Mouse (Mus musculus): ENCODE measurements around the gene Rps8.

Rps8 gene

DNA sequence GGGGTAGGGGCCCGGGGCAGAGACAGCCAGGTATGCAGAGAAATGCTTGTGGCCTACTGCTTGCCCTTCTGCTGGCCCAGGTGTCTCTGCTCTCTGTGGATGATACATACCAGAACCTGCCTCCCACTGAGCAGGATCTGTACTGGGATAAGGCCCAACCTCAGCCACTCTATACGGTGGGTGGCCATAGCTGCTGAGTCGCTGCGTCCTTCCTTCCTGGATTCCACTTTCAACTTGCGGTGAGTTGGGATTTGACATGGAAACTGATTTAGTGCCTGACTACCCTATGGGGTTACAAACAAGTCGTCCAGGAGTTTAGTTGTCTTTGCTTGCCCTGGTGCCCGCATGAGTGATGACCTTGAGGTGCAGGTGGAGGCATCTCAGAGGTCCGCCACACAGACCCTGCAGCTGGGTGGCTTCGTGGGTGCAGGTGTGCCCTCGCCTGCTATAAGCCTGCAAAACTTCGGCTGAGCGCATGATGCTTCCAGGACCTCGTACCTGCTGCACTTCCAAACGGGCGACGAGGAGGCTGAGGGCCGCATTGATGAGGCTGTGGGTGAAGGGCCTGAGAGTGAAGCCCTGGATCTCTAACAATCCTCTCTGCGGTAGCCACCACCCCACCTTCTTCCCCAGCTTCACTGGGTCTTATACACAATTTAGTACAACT is 7.9 kb downstream of the Rps8 start:
- DNase-seq, result no peak

DNA sequence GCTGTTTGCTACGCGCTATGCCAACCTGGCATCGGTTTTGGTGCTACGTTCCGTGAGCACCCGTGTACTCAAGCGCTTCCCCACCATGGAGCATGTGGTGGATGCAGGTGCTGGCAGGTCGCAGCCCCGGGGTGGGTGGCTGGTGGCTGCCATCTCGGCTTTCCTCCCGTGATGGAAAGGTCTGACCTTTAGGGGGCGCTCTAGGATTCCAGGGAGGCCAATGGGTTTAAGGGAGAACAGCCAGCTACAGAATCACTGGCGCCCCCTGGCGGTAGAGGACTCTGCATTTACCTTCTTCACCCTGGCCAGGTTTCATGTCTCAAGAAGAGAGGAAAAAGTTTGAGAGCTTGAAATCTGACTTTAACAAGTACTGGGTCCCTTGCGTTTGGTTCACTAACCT is 9.9 kb downstream of the Rps8 start:
- DNase-seq, result peak; percentile 91

DNA sequence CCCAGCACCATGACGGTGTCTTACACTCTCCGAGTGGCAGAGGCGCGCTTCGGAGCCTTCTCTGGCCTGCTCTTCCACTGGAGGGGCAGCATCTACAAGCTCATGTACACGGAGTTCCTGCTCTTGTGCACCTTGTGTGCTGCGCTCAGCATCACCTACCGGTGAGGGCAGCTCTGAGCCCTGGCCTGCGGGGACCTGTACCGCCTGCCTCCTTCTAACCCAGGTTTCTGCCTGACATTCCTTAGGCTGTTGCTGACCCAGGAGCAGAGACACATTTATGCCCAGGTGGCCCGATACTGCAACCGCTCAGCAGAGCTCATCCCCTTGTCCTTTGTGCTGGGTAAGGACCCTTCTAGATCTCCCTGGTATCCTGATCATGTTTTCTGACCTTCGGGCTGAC is 10.8 kb downstream of the Rps8 start:
- no peak for DNase-seq

DNA sequence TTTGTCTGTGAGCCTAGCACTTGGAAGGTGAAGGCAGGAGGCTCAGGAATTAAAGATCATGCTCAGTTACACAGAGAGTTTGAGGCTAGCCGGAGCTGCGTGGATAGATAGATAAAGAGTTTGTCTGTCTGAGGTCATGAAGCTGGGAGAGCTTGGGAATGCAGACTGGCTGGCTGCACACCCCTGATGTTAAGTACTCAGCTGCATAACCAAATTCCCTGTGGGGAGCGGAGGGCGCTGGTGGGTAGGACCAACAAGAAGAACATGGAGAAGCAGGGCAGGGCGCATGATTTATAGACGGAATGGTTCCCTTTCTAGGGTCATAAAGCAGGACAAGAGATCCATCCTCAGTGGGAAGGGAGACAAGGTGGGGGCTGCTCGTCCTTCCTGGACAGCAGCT is 13.0 kb downstream of the Rps8 start:
- DNase-seq, result no peak

DNA sequence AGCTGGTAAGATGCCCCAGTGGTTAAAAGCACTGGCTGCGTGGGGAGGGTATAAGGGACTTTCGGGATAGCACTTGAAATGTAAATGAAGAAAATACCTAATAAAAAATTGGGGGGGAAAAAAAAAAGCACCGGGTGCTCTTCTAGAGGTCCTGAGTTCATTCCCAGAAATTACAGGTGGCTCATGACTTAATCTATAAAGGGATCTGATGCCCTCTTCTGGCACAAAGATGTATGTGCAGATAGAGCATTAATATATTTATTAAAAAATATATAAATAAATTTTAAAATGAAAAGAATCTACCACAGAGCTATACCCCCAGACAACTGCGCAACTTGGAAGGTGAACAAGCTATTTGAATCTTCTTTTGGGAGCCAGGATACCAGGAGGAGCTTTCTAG is 15.4 kb downstream of the Rps8 start:
- DNase-seq, result peak; percentile 38

DNA sequence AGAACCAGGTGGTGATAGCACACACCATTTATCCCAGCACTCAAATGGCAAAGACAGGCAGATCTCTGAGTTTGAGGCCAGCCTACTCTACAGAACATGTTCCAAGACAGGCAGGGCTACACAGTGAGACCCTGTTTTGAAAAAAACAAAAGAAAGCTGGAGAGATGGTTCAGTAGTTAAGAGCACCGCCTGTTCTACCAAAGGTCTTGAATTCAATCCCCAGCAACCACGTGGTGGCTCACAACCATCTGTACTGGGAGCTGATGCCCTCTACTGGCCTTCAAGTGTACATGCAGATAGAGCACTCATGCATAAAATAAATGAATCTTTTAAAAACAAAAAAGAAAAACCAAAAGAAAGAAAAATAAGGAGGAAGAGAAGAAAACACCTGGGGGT is 16.8 kb downstream of the Rps8 start:
- peak; percentile 71 for DNase-seq

DNA sequence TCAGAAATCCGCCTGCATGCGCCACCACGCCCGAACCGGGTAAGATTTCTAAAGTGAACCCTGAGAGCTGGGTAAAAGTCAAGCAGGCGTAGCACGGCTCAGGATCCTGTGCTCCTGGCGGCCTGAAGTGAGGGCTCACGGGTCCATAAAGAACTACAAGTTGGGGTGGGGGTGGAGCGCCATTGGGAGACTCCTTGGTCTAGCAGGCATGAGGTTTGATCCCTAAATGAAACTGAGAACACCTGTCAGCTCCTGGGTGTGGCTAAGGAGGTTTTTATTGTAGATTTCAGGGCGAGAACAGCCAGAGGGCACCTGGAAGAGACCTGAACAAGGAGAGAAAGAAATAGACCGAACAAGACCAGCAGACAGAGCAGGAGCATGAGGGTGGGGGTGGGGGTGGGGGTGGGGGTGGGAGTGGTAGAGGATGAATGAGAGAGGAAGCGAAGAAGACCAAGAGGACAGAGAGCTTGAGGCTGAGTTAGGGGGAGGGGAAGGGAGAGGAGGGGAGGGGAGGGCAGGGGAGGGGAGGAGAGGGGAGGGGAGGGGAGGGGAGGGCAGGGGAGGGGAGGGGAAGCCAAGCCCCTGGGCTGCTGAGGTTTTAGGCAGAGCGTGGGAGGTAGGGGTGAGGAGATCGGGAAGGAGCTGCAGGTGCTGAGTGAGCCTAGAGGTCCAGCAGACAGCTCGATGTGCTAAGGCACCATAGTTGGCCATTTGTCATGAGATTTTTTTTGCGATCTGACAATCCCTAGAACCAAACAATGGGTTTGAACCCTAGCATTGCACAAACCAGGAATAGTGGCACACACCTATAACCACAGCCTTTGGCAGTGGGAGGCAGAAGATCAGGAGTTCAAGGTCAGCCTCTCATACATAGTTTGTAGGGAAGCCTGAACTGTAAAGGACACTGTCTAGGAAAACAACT is 17.5 kb downstream of the Rps8 start:
- no peak for DNase-seq

DNA sequence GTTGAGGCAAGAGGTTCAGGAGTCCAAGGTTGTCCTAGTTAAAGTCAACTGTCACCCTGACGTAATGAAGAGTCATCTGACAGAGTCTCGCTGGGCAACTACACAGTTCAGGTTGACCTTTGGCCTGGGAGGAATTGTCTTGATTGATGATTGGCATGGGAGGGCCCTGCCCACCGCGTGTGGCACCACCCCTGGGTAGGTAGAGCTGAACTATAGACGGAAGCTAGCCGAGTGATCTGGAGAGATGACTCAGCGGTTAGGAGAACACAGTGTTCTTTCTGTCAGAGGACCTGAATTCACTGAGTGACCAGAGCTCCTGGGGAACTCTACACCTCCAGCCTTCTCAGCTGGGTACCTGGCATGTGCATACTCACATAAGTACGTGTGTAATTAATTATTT is 20.0 kb downstream of the Rps8 start:
- no peak for DNase-seq

DNA sequence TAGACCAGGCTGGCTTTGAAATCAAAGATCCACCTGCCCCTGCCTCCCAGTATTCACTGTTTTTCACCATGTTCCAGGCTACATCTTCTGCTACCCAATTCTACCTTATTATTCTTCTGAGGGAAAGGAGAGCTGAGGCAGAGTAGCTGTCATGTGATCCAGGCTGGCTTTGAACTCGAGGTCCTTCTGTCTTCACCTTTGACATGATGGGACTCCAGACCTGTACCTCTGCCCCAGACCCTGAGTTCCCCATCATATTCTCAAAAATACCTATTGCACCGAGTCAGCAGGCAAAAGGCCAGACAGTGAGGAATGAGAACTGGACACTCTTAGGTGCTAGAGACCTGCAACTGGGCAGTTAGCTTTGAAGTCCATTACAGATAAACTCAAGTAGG is 21.4 kb downstream of the Rps8 start:
- no peak for DNase-seq

DNA sequence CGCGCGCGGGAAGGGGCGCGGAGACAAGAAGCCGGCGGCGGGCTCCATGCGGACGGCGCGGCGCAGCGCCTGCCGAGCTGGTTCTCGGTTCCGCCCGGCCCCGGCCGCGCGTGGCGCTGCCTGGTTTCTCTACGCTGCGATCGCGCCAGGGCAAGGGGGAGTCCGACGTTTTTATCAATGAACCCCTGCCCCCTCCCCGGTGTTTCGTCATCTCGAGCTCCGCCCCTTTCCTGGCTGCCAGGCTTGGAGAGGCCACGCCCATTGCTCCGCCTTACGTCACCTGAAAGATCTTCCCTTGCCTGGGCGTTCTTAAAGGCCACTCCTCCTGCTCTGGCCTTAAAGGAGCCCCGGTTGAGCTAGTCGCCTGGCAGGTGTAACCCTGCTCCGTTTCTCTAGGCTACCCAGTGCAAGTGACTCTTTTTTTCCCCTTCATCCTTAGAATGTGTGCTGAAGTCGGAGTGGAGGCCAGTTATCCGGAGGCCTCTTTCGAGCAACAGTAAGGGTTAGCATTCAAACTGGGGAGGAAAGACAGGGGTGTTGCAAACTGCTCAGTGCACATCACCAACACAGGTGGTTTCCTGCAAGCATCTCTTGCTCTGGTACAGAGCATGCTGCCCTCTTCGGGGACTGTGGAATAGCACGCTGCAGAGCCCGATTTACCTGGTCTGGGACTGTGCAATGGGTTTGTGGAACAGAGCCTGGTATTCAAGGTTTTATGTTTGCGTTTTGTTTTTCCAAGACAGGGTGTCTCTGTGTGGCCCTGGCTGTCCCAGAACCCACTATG is 22.0 kb downstream of the Rps8 start, which contains the start of gene Plk3:
Gene Plk3 (minus strand): TSS at position 147 of the 784 bp plus-strand sequence.
- DNase-seq, result peak; percentile 97

DNA sequence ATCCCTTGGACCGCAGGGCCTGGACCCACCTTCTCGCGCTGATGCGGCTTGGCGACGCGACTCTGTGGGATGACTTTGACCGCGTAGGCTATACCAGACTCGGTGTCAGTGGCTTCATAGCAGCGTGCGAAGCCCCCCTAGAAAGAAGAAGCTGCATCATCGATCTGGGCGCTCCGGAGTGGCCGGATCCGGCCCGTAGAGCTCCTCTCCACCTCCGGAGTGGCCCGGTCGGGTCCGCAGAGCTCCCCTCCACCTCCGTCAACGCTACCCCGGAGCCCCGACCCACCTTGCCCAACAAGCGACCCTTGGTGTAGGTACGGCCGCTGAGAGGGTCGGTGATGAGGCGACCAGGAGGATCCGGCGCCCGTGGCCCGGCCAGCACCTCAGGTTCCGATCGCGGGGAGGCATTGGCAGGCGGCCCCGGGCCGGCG is 22.7 kb downstream of the Rps8 start:
- DNase-seq, result peak; percentile 41

DNA sequence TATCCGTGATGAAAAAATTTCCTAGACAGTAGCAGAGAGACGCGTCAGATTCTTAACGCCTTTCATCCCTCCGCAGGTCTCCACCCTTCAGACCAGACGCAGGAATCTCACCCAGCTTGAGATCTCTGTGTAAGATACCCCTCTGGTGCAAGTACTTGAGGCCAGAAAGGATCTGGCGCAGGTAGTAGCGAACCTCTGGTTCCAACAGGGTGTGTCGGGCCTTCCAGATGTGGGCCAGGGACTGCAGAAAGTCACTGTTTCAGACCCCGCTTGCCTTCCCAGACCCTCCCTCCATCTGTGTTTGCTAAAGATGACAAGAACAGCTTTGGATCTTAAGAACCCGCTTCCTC is 23.3 kb downstream of the Rps8 start:
- no peak for DNase-seq

DNA sequence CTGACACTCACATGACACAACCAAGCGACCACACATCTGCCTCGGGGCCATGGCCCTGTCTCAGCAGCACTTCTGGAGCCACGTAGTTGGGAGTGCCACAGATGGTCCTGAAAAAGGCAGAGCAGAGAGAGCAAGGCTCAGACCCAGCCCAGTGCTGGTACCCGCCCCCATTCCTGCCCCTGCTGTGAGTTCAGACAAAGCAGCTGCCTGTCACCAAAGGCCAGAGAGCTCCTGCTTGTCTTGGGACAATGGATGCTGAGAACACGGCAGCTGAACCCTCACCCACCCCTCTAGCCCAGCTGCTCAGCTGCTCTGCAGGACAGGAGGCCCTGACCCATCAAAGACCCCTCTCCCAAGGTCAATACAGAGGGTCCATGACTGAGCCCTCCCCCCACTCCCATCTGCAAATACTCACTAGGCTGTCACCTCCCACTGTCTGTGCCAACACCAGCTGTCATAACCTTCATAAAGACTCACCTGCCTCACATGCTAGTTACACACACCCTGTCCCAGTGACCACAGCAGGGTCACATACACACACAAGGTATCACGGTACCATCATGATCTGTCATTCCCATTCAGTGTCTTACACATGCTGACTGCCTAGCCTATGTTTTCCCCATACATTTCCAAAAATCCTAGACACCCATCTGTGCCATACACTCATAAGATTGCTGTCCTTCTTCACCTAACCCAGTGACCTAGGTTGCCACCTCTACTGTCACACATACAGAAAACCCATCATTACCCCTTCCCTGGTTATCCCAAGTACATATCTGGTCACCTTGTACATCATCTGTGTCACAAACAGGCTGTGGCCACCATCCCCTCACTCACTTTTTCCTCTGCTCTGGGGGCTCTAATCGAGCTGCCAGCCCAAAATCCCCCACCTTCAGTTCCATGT is 23.9 kb downstream of the Rps8 start:
- peak; percentile 91 for DNase-seq

DNA sequence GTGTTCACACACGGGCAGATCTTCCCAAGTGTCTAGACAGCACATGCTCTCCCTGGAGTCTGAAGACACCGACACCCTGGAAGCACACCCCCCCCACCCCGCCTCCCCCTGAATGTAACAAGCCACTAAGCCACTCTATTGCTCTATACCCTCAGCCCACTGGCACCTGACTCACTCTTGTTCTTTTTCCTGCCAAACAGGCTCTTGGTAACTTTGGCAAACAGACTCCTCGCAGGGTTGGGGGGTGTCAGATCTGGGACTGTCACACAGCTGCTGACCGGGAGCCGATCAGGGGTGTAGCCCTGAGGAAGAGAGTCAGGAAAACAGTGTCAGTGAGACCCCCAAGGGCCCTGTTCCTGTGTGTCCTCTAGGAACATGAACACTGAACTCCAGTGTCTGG is 24.8 kb downstream of the Rps8 start:
- DNase-seq, result no peak

DNA sequence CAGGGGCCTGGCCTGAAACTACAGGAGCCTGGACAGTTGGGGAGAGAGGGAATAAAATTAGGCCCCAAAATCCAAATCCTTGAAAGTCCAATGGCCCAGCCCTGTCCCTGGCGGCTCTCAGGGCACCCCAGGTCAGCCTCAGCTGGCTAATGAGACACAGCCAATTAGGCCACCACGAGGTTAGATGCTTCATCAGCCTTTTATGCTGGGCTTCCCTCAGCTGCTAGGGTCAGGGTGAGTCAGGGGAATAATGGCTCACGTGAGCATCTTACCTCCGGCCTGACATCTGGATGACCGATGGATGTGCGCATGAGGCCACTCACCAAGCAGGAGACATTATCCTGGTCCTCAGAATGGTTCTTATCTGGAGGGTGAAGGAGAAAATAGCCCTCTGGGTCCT is 25.3 kb downstream of the Rps8 start:
- DNase-seq, result peak; percentile 55

DNA sequence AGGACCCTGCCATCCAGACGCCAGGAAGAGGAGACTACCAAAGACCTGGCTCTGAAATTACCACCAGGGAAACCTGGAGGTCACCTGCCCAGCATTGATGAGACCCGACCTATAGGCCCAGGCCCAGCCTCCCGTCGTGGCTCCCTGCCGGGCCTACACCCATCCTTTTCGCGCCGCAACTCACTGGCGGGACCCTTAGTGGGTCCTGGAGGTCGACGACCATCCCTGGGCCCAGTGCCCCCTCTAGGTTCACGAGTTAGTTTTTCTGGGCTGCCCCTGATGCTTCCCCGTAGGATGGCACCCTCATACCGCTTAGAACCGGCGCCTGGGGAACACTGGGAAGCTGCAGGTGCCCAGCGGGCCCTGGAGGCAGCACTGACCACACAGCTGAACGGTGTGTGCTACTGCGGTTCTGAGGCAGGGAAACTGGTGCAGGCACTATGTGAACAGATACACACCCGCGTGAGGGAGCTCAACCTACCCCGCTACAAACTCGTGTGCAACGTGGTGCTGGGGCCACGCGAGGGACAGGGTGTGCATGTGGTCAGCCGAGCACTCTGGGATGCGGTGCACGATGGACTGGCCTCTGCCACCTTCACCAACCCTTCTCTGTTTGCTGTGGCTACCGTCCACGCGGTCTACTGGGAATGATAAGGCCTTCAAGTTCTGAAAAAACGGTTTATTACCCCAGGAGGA is 27.9 kb downstream of the Rps8 start:
- DNase-seq, result no peak

DNA sequence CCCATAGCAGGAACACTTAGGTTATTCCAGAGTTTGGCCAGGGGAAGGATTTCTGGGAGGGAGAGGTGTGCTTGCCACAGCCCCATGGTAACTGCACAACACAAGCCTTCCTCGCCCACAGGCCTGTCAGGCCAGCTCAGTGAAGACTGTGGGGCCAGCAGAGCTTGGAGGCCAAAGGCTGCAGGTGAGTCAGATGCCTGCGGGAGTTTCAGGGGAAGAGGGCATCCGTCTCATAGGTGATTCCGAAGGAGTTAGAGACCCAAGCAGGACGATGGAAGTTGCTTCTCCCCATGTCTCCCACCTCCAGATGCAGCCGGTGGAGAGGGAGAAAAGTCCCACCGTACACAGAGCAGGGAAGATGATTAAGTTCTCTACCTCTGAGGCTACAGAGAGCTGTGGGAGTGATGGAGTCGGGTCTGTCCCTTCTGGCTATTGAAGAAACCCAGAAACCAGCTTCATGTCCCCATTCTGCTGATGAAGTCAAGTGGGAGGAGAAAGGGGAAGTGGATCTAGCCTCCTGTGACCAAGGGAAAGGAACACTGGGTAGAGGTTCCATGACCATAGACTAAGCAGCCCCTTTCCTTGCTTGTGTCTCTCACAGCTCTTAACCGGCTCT is 29.3 kb downstream of the Rps8 start, which contains the start of gene Tctex1d4:
Gene Tctex1d4 (plus strand): TSS at position 120 of the 616 bp plus-strand sequence.
- DNase-seq, result no peak

DNA sequence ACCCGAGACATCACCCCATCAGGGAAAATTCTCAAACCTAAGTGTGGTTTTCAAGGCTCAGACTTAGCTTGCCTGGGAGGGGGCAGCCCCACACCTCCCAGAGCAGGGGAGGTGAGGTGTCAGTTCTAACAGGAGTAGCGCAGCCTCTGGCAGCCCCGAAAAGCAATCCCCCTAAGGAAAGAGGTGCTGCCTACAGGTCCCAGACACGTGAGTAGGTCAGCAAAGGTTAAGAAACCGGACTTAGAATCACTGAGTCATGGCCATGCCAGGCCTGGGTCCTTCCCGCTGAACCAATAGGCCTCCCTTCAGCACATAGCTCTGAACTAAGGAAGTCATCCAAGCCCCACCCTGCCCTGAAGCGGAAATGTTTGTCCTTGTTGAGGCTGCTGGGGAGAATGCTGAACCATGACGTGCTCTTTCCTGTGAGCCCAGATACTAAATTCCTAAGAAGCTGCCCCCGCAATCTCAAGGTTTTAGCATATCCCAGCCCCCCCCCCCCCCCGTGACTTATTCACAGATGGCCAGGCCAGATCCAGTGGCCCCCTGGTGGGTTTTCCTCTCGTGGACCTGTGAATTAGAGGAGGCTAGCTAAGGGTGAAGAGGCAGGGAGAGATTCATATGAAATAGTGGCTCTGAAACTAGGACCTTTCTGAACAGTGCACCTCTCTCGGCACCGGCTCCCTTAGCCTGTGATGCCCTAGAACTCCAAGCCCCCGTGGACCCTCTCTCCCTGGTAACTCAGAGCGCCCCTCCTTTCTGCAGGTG is 30.0 kb downstream of the Rps8 start:
- no peak for DNase-seq

DNA sequence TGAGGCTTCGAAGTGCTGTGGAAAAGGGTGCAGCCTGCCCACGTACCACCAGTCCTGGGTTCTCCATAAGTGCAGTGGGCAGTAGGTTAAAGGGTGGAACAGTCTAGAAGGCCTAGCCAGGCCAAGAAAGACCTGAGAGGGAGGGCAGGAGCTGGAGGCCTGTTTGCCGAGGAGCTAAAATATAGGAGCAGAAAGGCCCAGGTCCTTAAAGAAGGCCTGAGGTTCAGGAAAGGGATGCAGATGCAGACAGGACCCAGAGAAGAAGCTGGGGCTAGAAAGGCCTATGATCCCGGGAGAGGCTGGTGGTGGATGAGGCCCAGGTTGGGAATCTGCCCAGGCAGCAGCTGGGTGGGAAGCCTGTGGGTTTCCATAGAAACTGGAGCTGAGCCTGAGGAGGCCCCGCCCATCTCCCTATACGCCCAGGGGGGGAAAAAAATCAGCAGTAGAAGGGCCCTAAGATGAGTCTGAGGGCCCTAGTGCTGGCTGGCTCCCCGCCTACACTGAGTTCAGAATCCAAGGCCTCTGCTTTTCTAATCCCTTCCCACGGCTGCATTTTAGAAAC is 30.6 kb downstream of the Rps8 start, which contains the start of gene Btbd19:
Gene Btbd19 (minus strand): TSS at position 378 of the 562 bp plus-strand sequence.
- peak; percentile 61 for DNase-seq
